Mouse (Mus musculus): ENCODE data around the gene Bcl6. TPM values are rescaled to one million over a fixed set of nuclear protein-coding genes. Genes with fewer than 3 reads are reported as not detected.

Gene Bcl6
- total and polyA plus RNA-seq, 3 experiments, result 0.20 to 0.60 (median 0.25) TPM

GRCm38 (mm10) chr16:23990161-23990970, 1.7 kb upstream of the Bcl6 start:
- TF ChIP-seq ELF1 (IDR thresholded peaks at IDR 0.05; ENCODE audit: low read depth, low read length), result no peak
- no peak for TF ChIP-seq MAX (IDR thresholded peaks at IDR 0.05; ENCODE audit: low read length)
- no peak for TF ChIP-seq RCOR1 (conservative IDR thresholded peaks at IDR 0.05; ENCODE audit: low read depth, low read length)
- no peak for TF ChIP-seq ZNF384 (IDR thresholded peaks at IDR 0.05; ENCODE audit: low read depth, low read length)
- no peak for TF ChIP-seq GABPA (IDR thresholded peaks at IDR 0.05; ENCODE audit: insufficient replicate concordance, low read depth, low read length)
- TF ChIP-seq USF2 (conservative IDR thresholded peaks at IDR 0.05; ENCODE audit: low read depth, low read length), result no peak
- no peak for TF ChIP-seq CTCF (conservative IDR thresholded peaks at IDR 0.05 in 1 of 2, IDR thresholded peaks at IDR 0.05 in 1 of 2; ENCODE audit: low read depth in 2 of 2, low read length in 2 of 2)
- no peak for TF ChIP-seq POLR2A (IDR thresholded peaks at IDR 0.05; ENCODE audit: low read depth, low read length)
- no peak for TF ChIP-seq ETS1 (conservative IDR thresholded peaks at IDR 0.05; ENCODE audit: low read depth, low read length)
- no peak for TF ChIP-seq MAFK (IDR thresholded peaks at IDR 0.05; ENCODE audit: insufficient replicate concordance, low read length)
- no peaks in the 10 kb centered on the region for H3K79me2 ChIP-seq (replicated peaks; ENCODE audit: control insufficient read depth, extremely low read depth, insufficient read depth, poor library complexity, severe bottlenecking)
- H3K4me2 ChIP-seq (ENCODE audit: insufficient read depth, low read depth, poor library complexity, severe bottlenecking), result no peak overlapping the region
- H3K27me3 ChIP-seq (replicated peaks), result peaks cover 72% of the 10 kb centered on the region
- in situ Hi-C loops (cut with MboI; ENCODE audit: low pct_ligation_motif_present, low pct_unique_long_range_greater_than_20kb, low sequenced_read_pairs), result loop anchor here (25.0 kb wide), 2 partner anchors 647 to 872 kb away; no protein-coding TSS in a partner anchor
- peaks cover 4 to 31% of the 10 kb centered on the region in 2 experiments for H3K4me1 ChIP-seq (ENCODE audit: control insufficient read depth in 1 of 2, insufficient read depth in 2 of 2)
- no peak overlapping the region for H3K9ac ChIP-seq (ENCODE audit: insufficient read depth, low read depth)
- H3K4me3 ChIP-seq (replicated peaks in 1 of 3; ENCODE audit: low read depth in 2 of 3, low read length in 2 of 3, poor library complexity in 1 of 3), result no peak overlapping the region
- dilution Hi-C loops (cut with MboI; ENCODE audit: extremely low pct_ligation_motif_present, extremely low pct_unique_long_range_greater_than_20kb, low sequenced_read_pairs), result no loop called here
- no peaks in the 10 kb centered on the region for H3K9me3 ChIP-seq (replicated peaks; ENCODE audit: low read length)
- no peak overlapping the region for H3K27ac ChIP-seq (ENCODE audit: insufficient read depth, low read depth)
- DNase-seq (ENCODE audit: extremely low read depth), result no peak
- no peaks in the 10 kb centered on the region for H3K36me3 ChIP-seq (replicated peaks in 1 of 2; ENCODE audit: control insufficient read depth in 1 of 2, insufficient read depth in 1 of 2, low read length in 1 of 2)

GRCm38 (mm10) chr16:23989209-23990160, 833 bp upstream of the Bcl6 start:
- H3K4me3 ChIP-seq (replicated peaks in 1 of 3; ENCODE audit: low read depth in 2 of 3, low read length in 2 of 3, poor library complexity in 1 of 3), result peak overlapping the region in 2 of 3 experiments; percentile 38 to 55
- no peak for DNase-seq (ENCODE audit: extremely low read depth)
- dilution Hi-C loops (cut with MboI; ENCODE audit: extremely low pct_ligation_motif_present, extremely low pct_unique_long_range_greater_than_20kb, low sequenced_read_pairs), result no loop called here

More at GRCm38 (mm10) chr16:23989209-23990160, 833 bp upstream of the Bcl6 start:
- peaks cover 77% of the 10 kb centered on the region for H3K27me3 ChIP-seq (replicated peaks)
- H3K4me1 ChIP-seq (ENCODE audit: control insufficient read depth in 1 of 2, insufficient read depth in 2 of 2), result peaks cover 9 to 39% of the 10 kb centered on the region in 2 experiments
- H3K9ac ChIP-seq (ENCODE audit: insufficient read depth, low read depth), result no peak overlapping the region; the same call in 1 of the 2 replicates
- no peak overlapping the region for H3K27ac ChIP-seq (ENCODE audit: insufficient read depth, low read depth)
- H3K36me3 ChIP-seq (replicated peaks in 1 of 2; ENCODE audit: control insufficient read depth in 1 of 2, insufficient read depth in 1 of 2, low read length in 1 of 2), result no peaks in the 10 kb centered on the region
- H3K4me2 ChIP-seq (ENCODE audit: insufficient read depth, low read depth, poor library complexity, severe bottlenecking), result peak overlapping the region; percentile 100
- in situ Hi-C loops (cut with MboI; ENCODE audit: low pct_ligation_motif_present, low pct_unique_long_range_greater_than_20kb, low sequenced_read_pairs), result loop anchor here (10.0 to 25.0 kb wide), 3 partner anchors 648 to 873 kb away; no protein-coding TSS in a partner anchor
- no peaks in the 10 kb centered on the region for H3K9me3 ChIP-seq (replicated peaks; ENCODE audit: low read length)
- no peaks in the 10 kb centered on the region for H3K79me2 ChIP-seq (replicated peaks; ENCODE audit: control insufficient read depth, extremely low read depth, insufficient read depth, poor library complexity, severe bottlenecking)
- TF ChIP-seq UBTF (IDR thresholded peaks at IDR 0.05; ENCODE audit: low read depth, low read length), result no peak
